10 mouse cellular contexts compared by ENCODE assay signal in genomic region chr4:155602753-155603152, GRCm38 (mm10). TPM values are rescaled to one million over a fixed set of nuclear protein-coding genes. Genes with fewer than 3 reads are reported as not detected.
DNase-seq lines count a peak whose midpoint lies in the region; ATAC-seq and TF ChIP-seq lines count a peak whose summit lies in the region.
"Had no signal": no experiment of that assay in that cellular context is flagged by ENCODE, and none has a peak within 500 bp of the region (broad histone marks: within the 10 kb centered on the region; RNA-seq: fewer than 3 reads in every experiment).

No protein-coding gene starts in this region.

- H3K79me2 ChIP-seq in myocyte (ENCODE audit: control insufficient read depth, insufficient read depth) = peaks cover 47% of the 10 kb centered on the region

- no peak for TF ChIP-seq CTCF in lung, embryonic 14.5 days (IDR thresholded peaks at IDR 0.05; ENCODE audit: low read depth)
- TF ChIP-seq CTCF in intestine, postnatal 0 days (IDR thresholded peaks at IDR 0.05; ENCODE audit: low read depth) = no peak
- TF ChIP-seq CTCF in kidney, adult 2 months (conservative IDR thresholded peaks at IDR 0.05; ENCODE audit: insufficient read depth, insufficient read length, low read depth, low read length) = no peak

- H3K9me3 ChIP-seq in lung, embryonic 14.5 days (ENCODE audit: low read depth, low read length) = no peaks in the 10 kb centered on the region
- H3K9me3 ChIP-seq in embryonic facial prominence, embryonic 15.5 days (replicated peaks) = no peaks in the 10 kb centered on the region
- H3K9me3 ChIP-seq in intestine, postnatal 0 days (ENCODE audit: control insufficient read depth) = no peaks in the 10 kb centered on the region

- peak overlapping the region; percentile 93; the same call in 1 of the 2 replicates for H3K9ac ChIP-seq in lung, embryonic 14.5 days
- H3K9ac ChIP-seq in embryonic facial prominence, embryonic 15.5 days = no peak overlapping the region
- no peak overlapping the region; the same call in 1 of the 2 replicates for H3K9ac ChIP-seq in intestine, postnatal 0 days (ENCODE audit: low read depth, low read length)

- WGBS in lung, embryonic 14.5 days = 77% methylated on average over 1 of the region's 1 CpGs
- WGBS in embryonic facial prominence, embryonic 15.5 days = 97% methylated on average over 1 of the region's 1 CpGs
- 79% methylated on average over 1 of the region's 1 CpGs for WGBS in intestine, postnatal 0 days
- WGBS in kidney, adult 2 months = 96% methylated on average over 1 of the region's 1 CpGs

- H3ac ChIP-seq in myocyte (ENCODE audit: control insufficient read depth, insufficient read length) = no peak overlapping the region

- H3K4me3 ChIP-seq in lung, embryonic 14.5 days (ENCODE audit: low read depth, low read length) = peak overlapping the region; percentile 98
- H3K4me3 ChIP-seq in embryonic facial prominence, embryonic 15.5 days (replicated peaks) = peak overlapping the region; percentile 95
- peak overlapping the region; percentile 98 for H3K4me3 ChIP-seq in intestine, postnatal 0 days (ENCODE audit: low read depth, low read length)
- peak overlapping the region; percentile 67 for H3K4me3 ChIP-seq in myocyte
- no peak overlapping the region for H3K4me3 ChIP-seq in kidney, adult 2 months (ENCODE audit: insufficient read depth, low read depth, low read length)

- 0 out of 2 replicates have a peak, but pooled peaks cover 2% of the 10 kb centered on the region for H3K4me1 ChIP-seq in lung, embryonic 14.5 days (ENCODE audit: insufficient read depth)
- peaks cover 15% of the 10 kb centered on the region for H3K4me1 ChIP-seq in embryonic facial prominence, embryonic 15.5 days
- H3K4me1 ChIP-seq in intestine, postnatal 0 days (replicated peaks; ENCODE audit: control insufficient read depth, insufficient read depth, low read length) = no peaks in the 10 kb centered on the region
- 0 out of 2 replicates have a peak, but pooled peaks cover 4% of the 10 kb centered on the region for H3K4me1 ChIP-seq in kidney, adult 2 months (ENCODE audit: control insufficient read depth, insufficient read depth, low read length)

- no peak for ATAC-seq in lung, embryonic 14.5 days (ENCODE audit: insufficient read depth)
- ATAC-seq in embryonic facial prominence, embryonic 15.5 days (ENCODE audit: insufficient number of reproducible peaks, low FRiP score, low TSS enrichment, low read depth) = no peak
- ATAC-seq in intestine, postnatal 0 days = no peak

- no peak overlapping the region for H3K27ac ChIP-seq in lung, embryonic 14.5 days (ENCODE audit: low read depth)
- no peak overlapping the region for H3K27ac ChIP-seq in embryonic facial prominence, embryonic 15.5 days (replicated peaks)
- H3K27ac ChIP-seq in intestine, postnatal 0 days (ENCODE audit: low read depth, low read length) = no peak overlapping the region
- no peak overlapping the region for H3K27ac ChIP-seq in kidney, adult 2 months (ENCODE audit: insufficient read depth, low read depth, low read length)

- peaks cover 24% of the 10 kb centered on the region for H3K36me3 ChIP-seq in lung, embryonic 14.5 days (ENCODE audit: insufficient read depth)
- peaks cover 10% of the 10 kb centered on the region; the same call in 1 of the 2 replicates for H3K36me3 ChIP-seq in embryonic facial prominence, embryonic 15.5 days
- peaks cover 5% of the 10 kb centered on the region; the same call in 1 of the 2 replicates for H3K36me3 ChIP-seq in intestine, postnatal 0 days (ENCODE audit: control insufficient read depth, insufficient read depth)
- peaks cover 12% of the 10 kb centered on the region for H3K36me3 ChIP-seq in myocyte (ENCODE audit: control insufficient read depth, insufficient read depth)
- H3K36me3 ChIP-seq in kidney, adult 2 months (ENCODE audit: control insufficient read depth, insufficient read depth, low read length) = no peaks in the 10 kb centered on the region; the same call in 1 of the 2 replicates

- no peaks in the 10 kb centered on the region for H3K27me3 ChIP-seq in lung, embryonic 14.5 days (ENCODE audit: insufficient read depth, low read length)
- no peaks in the 10 kb centered on the region for H3K27me3 ChIP-seq in embryonic facial prominence, embryonic 15.5 days
- no peaks in the 10 kb centered on the region for H3K27me3 ChIP-seq in intestine, postnatal 0 days (replicated peaks; ENCODE audit: control insufficient read depth, insufficient read depth, low read length)
- no peaks in the 10 kb centered on the region for H3K27me3 ChIP-seq in myocyte (ENCODE audit: control insufficient read depth, insufficient read depth, insufficient read length)
- no peaks in the 10 kb centered on the region for H3K27me3 ChIP-seq in kidney, adult 2 months (replicated peaks; ENCODE audit: control insufficient read depth, insufficient read depth, low read length)

- TF ChIP-seq POLR2A in myocyte (IDR thresholded peaks at IDR 0.05; ENCODE audit: insufficient read length, low read depth) = no peak
- TF ChIP-seq POLR2A in kidney, adult 2 months (IDR thresholded peaks at IDR 0.05; ENCODE audit: low read depth, low read length) = no peak

- DNase-seq in lung, embryonic 14.5 days = no peak
- DNase-seq in lung, postnatal 25 days (ENCODE audit: low spot score) = no peak
- no peak for DNase-seq in ovary, postnatal 36 days (ENCODE audit: low spot score)
- no peak for DNase-seq in kidney, adult 2 months
- no peak for DNase-seq in left cerebral cortex, adult 11 months (ENCODE audit: low spot score)
- DNase-seq: thymus, postnatal 25 days had no signal

- H3K4me2 ChIP-seq in lung, embryonic 14.5 days = peak overlapping the region; percentile 89
- peak overlapping the region; percentile 90; the same call in 1 of the 2 replicates for H3K4me2 ChIP-seq in embryonic facial prominence, embryonic 15.5 days (replicated peaks)
- H3K4me2 ChIP-seq in intestine, postnatal 0 days (replicated peaks; ENCODE audit: low read depth) = peak overlapping the region; percentile 97; the same call in 1 of the 2 replicates
- peak overlapping the region; percentile 77 for H3K4me2 ChIP-seq in myocyte (ENCODE audit: low read depth)

TF ChIP-seq in myocyte, 11 proteins besides CTCF, POLR2A, EP300 and RAD21:
- TF ChIP-seq CEBPB (IDR thresholded peaks at IDR 0.05; ENCODE audit: insufficient read depth, poor library complexity, severe bottlenecking) (no peak), MAX (IDR thresholded peaks at IDR 0.05; ENCODE audit: low read depth) (no peak), REST (IDR thresholded peaks at IDR 0.05; ENCODE audit: insufficient read depth, insufficient read length) (no peak)

RNA-seq across cellular contexts. Expression of gene Slc35e2, which starts 1.5 kb away (rescaled TPM):
- polyA plus RNA-seq in lung, embryonic 14.5 days (2014; fragmentation: Nextera tagmentation; extraction: Ambion mirVana) = 9.5 and 9.7 TPM in 2 replicates
- polyA plus RNA-seq in embryonic facial prominence, embryonic 15.5 days (2015; fragmentation: Nextera tagmentation; extraction: Ambion mirVana) = 7.7 and 9.3 TPM in 2 replicates
- polyA plus RNA-seq in intestine, postnatal 0 days (2015; fragmentation: Nextera tagmentation; extraction: Ambion mirVana) = 5.1 and 6.1 TPM in 2 replicates
- 3.7 TPM for polyA plus RNA-seq in myocyte (2012; fragmentation: generic; extraction: Trizol)
- 7.5 and 7.9 TPM in 2 replicates for polyA plus RNA-seq in kidney, adult 2 months (2012; rRNA removed)

RNA-seq across cellular contexts. Expression of gene Cdk11b, which starts 21.9 kb away (rescaled TPM):
- 56.3 and 58.7 TPM in 2 replicates for polyA plus RNA-seq in lung, embryonic 14.5 days (2014; fragmentation: Nextera tagmentation; extraction: Ambion mirVana)
- polyA plus RNA-seq in embryonic facial prominence, embryonic 15.5 days (2015; fragmentation: Nextera tagmentation; extraction: Ambion mirVana) = 62.1 and 65.6 TPM in 2 replicates
- polyA plus RNA-seq in intestine, postnatal 0 days (2015; fragmentation: Nextera tagmentation; extraction: Ambion mirVana) = 60.3 and 73.0 TPM in 2 replicates
- polyA plus RNA-seq in myocyte (2012; fragmentation: generic; extraction: Trizol) = 47.7 TPM
- polyA plus RNA-seq in kidney, adult 2 months (2012; rRNA removed) = 19.2 and 24.8 TPM in 2 replicates

RNA-seq across cellular contexts. Expression of gene Nadk, which starts 40.6 kb away (rescaled TPM):
- 85.0 and 90.5 TPM in 2 replicates for polyA plus RNA-seq in lung, embryonic 14.5 days (2014; fragmentation: Nextera tagmentation; extraction: Ambion mirVana)
- 83.0 and 88.5 TPM in 2 replicates for polyA plus RNA-seq in embryonic facial prominence, embryonic 15.5 days (2015; fragmentation: Nextera tagmentation; extraction: Ambion mirVana)
- 46.7 and 49.2 TPM in 2 replicates for polyA plus RNA-seq in intestine, postnatal 0 days (2015; fragmentation: Nextera tagmentation; extraction: Ambion mirVana)
- 83.0 TPM for polyA plus RNA-seq in myocyte (2012; fragmentation: generic; extraction: Trizol)
- polyA plus RNA-seq in kidney, adult 2 months (2012; rRNA removed) = 141 and 153 TPM in 2 replicates

RNA-seq across cellular contexts. Expression of gene Gm10563, which starts 42.5 kb away (rescaled TPM):
- polyA plus RNA-seq in lung, embryonic 14.5 days (2014; fragmentation: Nextera tagmentation; extraction: Ambion mirVana) = not detected in 2 replicates
- polyA plus RNA-seq in embryonic facial prominence, embryonic 15.5 days (2015; fragmentation: Nextera tagmentation; extraction: Ambion mirVana) = not detected in 2 replicates
- not detected in 2 replicates for polyA plus RNA-seq in intestine, postnatal 0 days (2015; fragmentation: Nextera tagmentation; extraction: Ambion mirVana)
- polyA plus RNA-seq in myocyte (2012; fragmentation: generic; extraction: Trizol) = not detected
- not detected in 2 replicates for polyA plus RNA-seq in kidney, adult 2 months (2012; rRNA removed)
- polyA plus RNA-seq: frontal cortex, adult 2 months had no signal

RNA-seq across cellular contexts. Expression of gene Mmp23, which starts 50.4 kb away (rescaled TPM):
- 34.8 and 38.7 TPM in 2 replicates for polyA plus RNA-seq in lung, embryonic 14.5 days (2014; fragmentation: Nextera tagmentation; extraction: Ambion mirVana)
- 38.5 and 39.0 TPM in 2 replicates for polyA plus RNA-seq in embryonic facial prominence, embryonic 15.5 days (2015; fragmentation: Nextera tagmentation; extraction: Ambion mirVana)
- 31.3 and 37.0 TPM in 2 replicates for polyA plus RNA-seq in intestine, postnatal 0 days (2015; fragmentation: Nextera tagmentation; extraction: Ambion mirVana)
- polyA plus RNA-seq in myocyte (2012; fragmentation: generic; extraction: Trizol) = 1.8 TPM
- 22.4 and 28.0 TPM in 2 replicates for polyA plus RNA-seq in kidney, adult 2 months (2012; rRNA removed)
